Mouse (Mus musculus): ENCODE measurements around the gene 6430571L13Rik. TPM values are rescaled to one million over a fixed set of nuclear protein-coding genes. Genes with fewer than 3 reads are reported as not detected.

6430571L13Rik gene
- total and polyA plus RNA-seq, 3 experiments: 0.35 TPM; not detected in 1

DNA sequence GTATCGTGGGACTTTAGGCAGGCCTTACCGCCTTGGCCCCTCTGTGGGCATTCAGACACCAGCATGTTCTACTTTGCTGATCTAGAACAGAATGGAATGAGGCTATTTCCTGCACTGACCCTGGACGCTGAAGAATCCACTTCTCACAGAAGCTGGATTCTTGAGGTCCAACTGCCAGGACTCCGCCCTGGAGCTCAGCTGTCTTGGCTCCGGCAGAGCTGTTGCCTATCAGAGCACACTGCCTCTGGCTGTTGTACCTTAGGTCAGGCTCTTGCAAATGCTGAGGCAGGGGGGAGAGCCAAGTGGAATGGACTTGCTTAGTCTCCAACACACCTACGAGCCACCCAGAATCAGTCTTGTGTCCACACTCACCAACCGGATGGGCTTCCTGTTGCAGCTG is 14.5 kb upstream of the 6430571L13Rik start:
- TF ChIP-seq GATA1 (IDR thresholded peaks at IDR 0.05; ENCODE audit: low read depth, low read length) (no peak), CHD1 (IDR thresholded peaks at IDR 0.05; ENCODE audit: low read depth, low read length) (no peak), TBP (IDR thresholded peaks at IDR 0.05; ENCODE audit: low read depth, low read length) (no peak), MAZ (IDR thresholded peaks at IDR 0.05; ENCODE audit: low read depth, low read length) (no peak), ZNF384 (IDR thresholded peaks at IDR 0.05; ENCODE audit: low read depth, low read length) (no peak), MEF2A (IDR thresholded peaks at IDR 0.05; ENCODE audit: extremely low read depth, insufficient replicate concordance, low read depth, low read length, poor library complexity, severe bottlenecking) (no peak), ELF1 (IDR thresholded peaks at IDR 0.05; ENCODE audit: low read depth, low read length) (no peak), SIN3A (IDR thresholded peaks at IDR 0.05; ENCODE audit: low read length) (no peak), JUND (IDR thresholded peaks at IDR 0.05; ENCODE audit: low read depth, low read length) (no peak), TAL1 (IDR thresholded peaks at IDR 0.05; ENCODE audit: low read length) (no peak), MXI1 (IDR thresholded peaks at IDR 0.05; ENCODE audit: low read depth, low read length) (no peak), MYC (IDR thresholded peaks at IDR 0.05; ENCODE audit: low read depth, low read length) (no peak), ZC3H11A (IDR thresholded peaks at IDR 0.05; ENCODE audit: low read depth, low read length) (no peak), POLR2AphosphoS5 (IDR thresholded peaks at IDR 0.05; ENCODE audit: borderline replicate concordance, low read depth, low read length) (no peak), CHD2 (IDR thresholded peaks at IDR 0.05; ENCODE audit: low read length) (no peak), KAT2A (conservative IDR thresholded peaks at IDR 0.05; ENCODE audit: low read depth, low read length) (no peak), MYB (IDR thresholded peaks at IDR 0.05; ENCODE audit: low read depth, low read length) (no peak), RCOR1 (IDR thresholded peaks at IDR 0.05; ENCODE audit: low read depth, low read length) (no peak)
- H3K36me3 ChIP-seq (ENCODE audit: control insufficient read depth in 1 of 2, insufficient read depth in 2 of 2, low read length in 2 of 2): peaks cover 0 to 4% of the 10 kb centered on the region in 2 experiments; a peak in 2 of 4 replicates
- no peaks in the 10 kb centered on the region for H3K27me3 ChIP-seq (ENCODE audit: control insufficient read depth in 1 of 2, insufficient read depth in 2 of 2, low read length in 2 of 2)
- no peak for DNase-seq (ENCODE audit: low read depth, low spot score)
- H3K9ac ChIP-seq (ENCODE audit: control insufficient read depth, low read depth, low read length, poor library complexity, severe bottlenecking): no peak overlapping the region
- no peaks in the 10 kb centered on the region for H3K79me2 ChIP-seq (ENCODE audit: control insufficient read depth, insufficient read depth, low read length, poor library complexity)
- H3K9me3 ChIP-seq (replicated peaks; ENCODE audit: insufficient read depth, low read length): no peaks in the 10 kb centered on the region
- H3K4me1 ChIP-seq (ENCODE audit: control insufficient read depth in 1 of 2, insufficient read depth in 2 of 2, low read length in 2 of 2): peaks cover 7 to 8% of the 10 kb centered on the region in 2 experiments
- H3K4me3 ChIP-seq (ENCODE audit: control insufficient read depth in 1 of 2, insufficient read depth in 1 of 2, low read depth in 2 of 2, low read length in 2 of 2): no peak overlapping the region
- no peak overlapping the region for H3K27ac ChIP-seq (ENCODE audit: control insufficient read depth, low read depth, low read length)

DNA sequence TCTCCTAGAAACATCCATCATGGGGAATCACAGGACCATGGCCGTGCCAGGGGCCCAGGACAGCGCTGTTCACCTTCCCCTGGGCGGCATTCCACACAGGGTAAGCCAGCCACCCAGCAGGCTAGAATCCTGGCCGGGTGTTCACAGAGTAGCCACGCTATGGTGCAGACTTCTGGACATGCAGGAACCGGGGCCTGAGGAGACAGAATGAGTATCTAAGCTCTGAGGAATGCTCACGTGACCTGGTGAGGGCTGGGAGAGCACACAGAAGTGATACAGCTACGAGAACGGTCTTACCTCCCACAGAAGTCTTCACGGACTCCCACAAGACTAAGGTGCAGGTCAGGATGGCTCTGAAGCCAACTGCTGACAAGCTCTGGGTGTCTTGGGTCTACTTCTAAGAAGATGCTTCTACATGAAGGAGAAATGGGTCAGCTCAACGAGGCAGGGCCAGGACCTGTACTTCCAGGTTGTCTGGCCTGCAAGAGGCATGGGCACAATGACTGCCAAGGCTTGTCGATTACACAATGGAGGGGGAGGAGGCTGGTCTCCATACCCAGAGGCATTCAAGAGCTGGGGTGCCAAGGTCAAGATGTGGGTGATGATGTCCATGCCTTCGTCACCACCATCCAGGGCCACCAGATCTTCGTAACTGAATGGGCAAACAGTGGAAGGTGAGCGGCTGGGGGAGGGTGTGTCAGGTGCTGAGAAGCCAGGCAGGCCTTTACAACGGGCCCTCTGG is 12.4 kb upstream of the 6430571L13Rik start:
- Histone ChIP-seq H3K4me3 (ENCODE audit: control insufficient read depth in 1 of 2, insufficient read depth in 1 of 2, low read depth in 2 of 2, low read length in 2 of 2) (no peak overlapping the region), H3K27me3 (ENCODE audit: control insufficient read depth in 1 of 2, insufficient read depth in 2 of 2, low read length in 2 of 2) (no peaks in the 10 kb centered on the region), H3K79me2 (ENCODE audit: control insufficient read depth, insufficient read depth, low read length, poor library complexity) (no peaks in the 10 kb centered on the region), H3K36me3 (ENCODE audit: control insufficient read depth in 1 of 2, insufficient read depth in 2 of 2, low read length in 2 of 2) (peaks cover 0 to 4% of the 10 kb centered on the region in 2 experiments; a peak in 2 of 4 replicates), H3K9me3 (replicated peaks; ENCODE audit: insufficient read depth, low read length) (no peaks in the 10 kb centered on the region), H3K27ac (ENCODE audit: control insufficient read depth, low read depth, low read length) (no peak overlapping the region), H3K4me1 (ENCODE audit: control insufficient read depth in 1 of 2, insufficient read depth in 2 of 2, low read length in 2 of 2) (peaks cover 7 to 8% of the 10 kb centered on the region in 2 experiments), H3K9ac (ENCODE audit: control insufficient read depth, low read depth, low read length, poor library complexity, severe bottlenecking) (no peak overlapping the region)
- no peak for TF ChIP-seq CHD2 (IDR thresholded peaks at IDR 0.05; ENCODE audit: low read length)
- no peak for TF ChIP-seq USF1 (IDR thresholded peaks at IDR 0.05; ENCODE audit: low read depth, low read length)
- no peak for TF ChIP-seq NRF1 (IDR thresholded peaks at IDR 0.05; ENCODE audit: insufficient read depth, low read depth, low read length, poor library complexity, severe bottlenecking)
- no peak for TF ChIP-seq E2F4 (IDR thresholded peaks at IDR 0.05; ENCODE audit: borderline replicate concordance, low read depth, low read length)
- no peak for TF ChIP-seq MYC (IDR thresholded peaks at IDR 0.05; ENCODE audit: low read depth, low read length)
- no peak for TF ChIP-seq ELF1 (IDR thresholded peaks at IDR 0.05; ENCODE audit: low read depth, low read length)
- TF ChIP-seq MYB (IDR thresholded peaks at IDR 0.05; ENCODE audit: low read depth, low read length): no peak
- TF ChIP-seq TBP (IDR thresholded peaks at IDR 0.05; ENCODE audit: low read depth, low read length): no peak
- TF ChIP-seq ETS1 (IDR thresholded peaks at IDR 0.05; ENCODE audit: low read depth, low read length): no peak
- no peak for DNase-seq (ENCODE audit: low read depth, low spot score)
